13 mouse cellular contexts compared by ENCODE assay signal in genomic region chr10:107247001-107247670, GRCm38 (mm10). TPM values are rescaled to one million over a fixed set of nuclear protein-coding genes. Genes with fewer than 3 reads are reported as not detected.
"Had no signal": no experiment of that assay in that cellular context is flagged by ENCODE, and none has a peak within 500 bp of the region (broad histone marks: within the 10 kb centered on the region; RNA-seq: fewer than 3 reads in every experiment).

No protein-coding gene starts in this region.

- DNase-seq: retina, postnatal 1 day; right cerebral cortex, adult 18-20 months; right cerebral cortex, postnatal 14 days; right cerebral cortex, postnatal 25 days; right cerebral cortex, postnatal 4 days; spleen, adult 18-20 months; thymus, adult 18-20 months; thymus, adult 2 months; thymus, postnatal 14 days; thymus, postnatal 25 days; thymus, postnatal 36 days; thymus, postnatal 4 days had no signal

RNA-seq across cellular contexts. Expression of gene Lin7a, which starts 24.4 kb away (rescaled TPM):
- total RNA-seq: neutrophil, adult 5-6 weeks had no signal
